Mouse (Mus musculus): Measurements from ENCODE around the gene C8g. TPM values are rescaled to one million over a fixed set of nuclear protein-coding genes. Genes with fewer than 3 reads are reported as not detected.

C8g gene
- polyA plus RNA-seq, 1 experiment from 2014 or later = 106 TPM

DNA sequence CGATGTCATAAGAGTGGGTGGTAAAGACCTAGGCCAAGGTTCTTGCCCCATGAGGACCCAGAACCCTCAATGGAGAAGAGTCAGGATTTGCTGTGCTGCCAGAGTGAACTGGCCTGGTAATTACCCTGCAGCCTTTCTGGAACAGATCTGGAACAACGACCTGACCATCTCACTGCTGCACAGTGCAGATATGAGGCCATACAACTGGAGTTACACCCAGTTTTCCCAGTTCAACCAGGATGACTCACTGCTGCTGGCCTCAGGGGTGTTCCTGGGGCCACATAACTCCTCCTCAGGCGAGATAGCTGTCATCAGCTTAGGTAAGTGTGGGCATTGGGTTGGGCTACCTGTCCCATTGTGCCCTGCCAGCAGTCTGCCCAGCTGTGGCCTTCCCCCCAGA is 1.2 kb upstream of the C8g start:
- H3K4me3 ChIP-seq (ENCODE audit: low read depth, low read length) = no peak overlapping the region
- WGBS (ENCODE audit: insufficient replicate concordance) = 64% methylated on average over 3 of the region's 3 CpGs

DNA sequence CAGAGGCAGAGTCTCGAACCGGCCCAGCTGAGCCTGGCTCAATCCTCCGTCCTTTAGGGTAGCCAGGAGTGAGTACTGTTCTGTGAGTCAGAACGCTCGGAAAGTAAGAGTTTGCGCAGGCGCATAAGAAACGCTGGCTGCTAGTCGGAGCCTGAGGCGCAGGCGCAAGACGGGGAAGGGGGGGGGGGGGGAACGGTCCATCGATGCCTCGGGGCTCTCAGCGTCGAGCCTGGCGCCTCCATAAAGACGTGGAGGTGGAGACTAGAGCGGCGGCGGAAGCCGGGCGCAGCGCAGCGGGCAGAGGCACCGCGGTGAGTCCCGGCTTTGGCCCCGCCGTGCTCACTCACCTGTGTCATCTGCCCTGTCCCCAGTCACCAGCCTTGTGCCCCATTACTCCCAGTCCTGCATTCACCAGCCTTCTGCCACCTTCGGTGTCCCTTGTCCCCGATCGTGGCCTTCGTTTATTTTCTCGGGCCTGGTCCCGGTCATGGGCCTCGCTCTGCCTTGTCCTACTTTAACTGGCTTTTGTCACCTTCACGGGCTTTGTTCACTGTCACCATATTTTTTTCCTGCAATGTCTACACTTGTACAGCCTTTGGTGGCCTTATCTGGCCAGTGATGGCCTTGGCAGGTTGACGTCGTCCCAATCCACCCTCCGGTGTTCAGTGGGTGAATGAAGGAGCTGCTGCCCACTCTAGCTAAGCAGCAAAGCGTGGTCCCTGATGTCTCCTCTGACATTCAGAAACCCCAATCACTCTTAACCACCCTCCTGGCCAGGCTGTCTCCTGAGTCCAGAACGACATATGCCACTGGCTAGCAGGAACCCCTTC is 728 bp downstream of the C8g start, which contains the start of gene Fbxw5:
Fbxw5 (plus strand) TSS at position 175 of the 830 bp plus-strand sequence.
- TF ChIP-seq EP300 (IDR thresholded peaks at IDR 0.05; ENCODE audit: low read depth) = no peak
- TF ChIP-seq CTCF (IDR thresholded peaks at IDR 0.05; ENCODE audit: low read depth) = no peak
- ATAC-seq (peak; percentile 89), DNase-seq (peak; percentile 94)
- Histone ChIP-seq H3K36me3 (replicated peaks; ENCODE audit: insufficient read depth, low read length) (peaks cover 16% of the 10 kb centered on the region), H3K27me3 (ENCODE audit: insufficient read depth, low read length) (no peaks in the 10 kb centered on the region), H3K9ac (replicated peaks) (peak within 1 kb of the TSS; percentile 97), H3K27ac (ENCODE audit: low read depth) (peak within 1 kb of the TSS; percentile 88), H3K4me3 (ENCODE audit: low read depth, low read length) (peak within 1 kb of the TSS; percentile 84), H3K4me2 (ENCODE audit: low read depth, low read length) (peak within 1 kb of the TSS; percentile 95), H3K9me3 (ENCODE audit: low read length) (no peaks in the 10 kb centered on the region), H3K4me1 (ENCODE audit: insufficient read depth) (peaks cover 22% of the 10 kb centered on the region)
- WGBS (ENCODE audit: insufficient replicate concordance) = under 1% methylated on average over 38 of the region's 44 CpGs

More for the DNA sequence above, 1.2 kb upstream of the C8g start:
- Histone ChIP-seq H3K27ac (ENCODE audit: low read depth) (no peak overlapping the region), H3K4me2 (ENCODE audit: low read depth, low read length) (0 out of 2 replicates have a peak overlapping the region, but pooled peaks have one; percentile 95), H3K9me3 (ENCODE audit: low read length) (no peaks in the 10 kb centered on the region), H3K9ac (replicated peaks) (no peak overlapping the region), H3K4me1 (ENCODE audit: insufficient read depth) (peaks cover 22% of the 10 kb centered on the region), H3K27me3 (ENCODE audit: insufficient read depth, low read length) (no peaks in the 10 kb centered on the region), H3K36me3 (replicated peaks; ENCODE audit: insufficient read depth, low read length) (peaks cover 16% of the 10 kb centered on the region)
- no peak for DNase-seq
- peak; percentile 44 for ATAC-seq
- no peak for TF ChIP-seq EP300 (IDR thresholded peaks at IDR 0.05; ENCODE audit: low read depth)
- no peak for TF ChIP-seq CTCF (IDR thresholded peaks at IDR 0.05; ENCODE audit: low read depth)

DNA sequence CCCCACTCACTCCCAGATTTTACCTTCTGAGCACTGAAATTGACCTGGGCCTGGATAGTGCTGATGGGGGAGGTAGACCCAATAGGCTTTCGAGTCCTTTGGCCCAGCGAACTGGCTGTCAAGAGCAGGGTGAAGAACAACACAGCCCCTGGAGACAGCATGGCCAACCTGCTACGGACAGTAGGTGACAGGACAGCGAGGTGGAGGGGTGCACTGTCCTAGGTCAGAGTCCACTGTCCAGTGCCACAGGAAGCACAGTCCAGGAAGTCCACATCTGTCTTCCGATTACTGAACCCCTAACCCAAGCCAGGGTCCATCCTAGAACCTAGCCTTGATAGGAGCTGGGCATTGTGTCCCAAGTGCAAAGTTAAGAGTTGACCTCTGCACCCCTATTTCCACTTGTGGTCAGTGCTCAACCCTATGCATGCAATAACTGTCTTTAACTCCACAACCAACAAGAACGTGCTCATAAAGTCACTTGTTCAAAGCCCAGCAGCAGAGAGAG is 1.4 kb downstream of the C8g start:
- H3K4me3 ChIP-seq (ENCODE audit: low read depth, low read length) = peak overlapping the region; percentile 84
- peak overlapping the region; percentile 77 for H3K27ac ChIP-seq (ENCODE audit: low read depth)
- no peaks in the 10 kb centered on the region for H3K27me3 ChIP-seq (ENCODE audit: insufficient read depth, low read length)
- peak overlapping the region; percentile 95 for H3K4me2 ChIP-seq (ENCODE audit: low read depth, low read length)
- H3K9ac ChIP-seq (replicated peaks) = peak overlapping the region; percentile 97
- H3K36me3 ChIP-seq (replicated peaks; ENCODE audit: insufficient read depth, low read length) = peaks cover 13% of the 10 kb centered on the region
- TF ChIP-seq CTCF (IDR thresholded peaks at IDR 0.05; ENCODE audit: low read depth) (no peak), EP300 (IDR thresholded peaks at IDR 0.05; ENCODE audit: low read depth) (no peak)
- no peaks in the 10 kb centered on the region for H3K9me3 ChIP-seq (ENCODE audit: low read length)
- WGBS (ENCODE audit: insufficient replicate concordance) = 55% methylated on average over 6 of the region's 6 CpGs
- DNase-seq (no peak), ATAC-seq (peak; percentile 58)
- peaks cover 22% of the 10 kb centered on the region for H3K4me1 ChIP-seq (ENCODE audit: insufficient read depth)

DNA sequence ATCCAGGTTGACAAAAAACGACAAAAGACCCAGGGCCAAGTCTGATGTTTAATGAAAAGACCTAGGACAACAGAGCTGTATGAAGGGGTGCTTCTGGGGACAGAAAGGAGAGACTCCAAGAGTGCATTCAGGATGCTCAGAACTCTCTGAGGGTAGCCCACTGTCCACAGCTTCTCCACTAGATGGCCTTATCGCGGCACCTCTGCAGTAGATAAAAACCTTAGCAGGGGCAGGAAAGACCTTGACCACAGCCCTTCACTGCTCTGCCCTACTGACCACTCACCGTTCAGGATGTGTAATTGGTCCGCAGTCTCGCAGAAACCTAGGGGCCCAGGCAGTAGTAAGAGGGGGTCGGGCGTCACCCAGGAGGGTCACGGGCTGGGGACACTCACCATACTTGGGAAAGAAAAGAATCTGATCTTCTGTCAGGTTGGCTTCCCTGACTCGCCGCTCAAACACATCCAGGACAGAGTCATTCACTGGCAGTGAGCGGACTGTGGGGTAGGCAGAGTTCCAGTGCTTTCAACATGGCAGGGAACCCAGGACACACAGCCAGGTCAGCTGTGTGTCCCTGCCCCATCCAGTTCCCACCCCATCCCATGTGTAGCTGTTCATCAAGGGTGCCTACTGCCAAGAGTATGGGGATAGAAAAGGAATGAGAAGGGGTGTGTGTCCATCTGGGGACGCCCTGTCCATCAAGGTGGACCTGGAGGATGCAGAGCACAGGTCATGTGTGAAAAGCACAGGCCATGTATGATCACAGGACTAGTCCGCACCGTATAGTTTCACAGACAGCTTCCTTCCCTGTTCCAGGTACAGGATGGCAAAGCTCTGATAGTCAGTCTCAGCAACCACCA is 2.7 kb downstream of the C8g start:
- WGBS (ENCODE audit: insufficient replicate concordance) = 62% methylated on average over 15 of the region's 15 CpGs
- no peak overlapping the region for H3K4me3 ChIP-seq (ENCODE audit: low read depth, low read length)

DNA sequence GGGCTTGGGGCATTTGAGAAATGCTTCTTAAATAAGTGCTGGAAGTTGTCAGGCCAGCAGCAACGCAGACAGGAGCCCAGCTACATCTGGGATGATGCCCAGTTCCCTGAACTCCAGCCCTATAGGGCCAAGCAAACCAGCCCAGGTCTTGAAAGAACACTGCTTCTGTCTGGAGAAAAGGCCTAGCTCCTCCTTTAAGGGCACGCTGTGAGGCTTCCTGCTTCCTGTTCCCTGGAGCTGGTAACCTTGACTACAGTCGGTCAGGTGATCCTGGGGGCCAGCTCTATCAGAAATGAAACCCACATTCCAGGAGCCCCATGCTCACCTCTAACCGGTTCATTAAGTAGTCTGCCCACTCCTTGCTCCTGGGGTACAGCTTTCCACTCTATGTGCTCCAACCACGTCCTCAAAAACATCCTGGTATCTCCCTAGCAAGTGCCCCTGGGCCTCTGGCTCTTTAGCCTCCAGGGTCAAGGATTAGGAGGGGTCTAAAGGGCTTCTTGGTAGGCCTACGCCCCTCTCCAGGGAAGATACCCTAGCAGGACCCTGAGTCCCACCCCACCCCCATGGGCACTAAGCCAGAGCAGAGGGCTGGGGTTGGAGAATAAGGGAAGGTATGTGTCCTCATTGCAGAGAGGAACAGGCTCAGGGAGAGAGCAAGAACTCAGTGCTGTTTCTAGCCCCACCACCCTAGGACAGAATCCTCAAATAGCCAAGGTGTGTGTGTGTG is 3.5 kb downstream of the C8g start:
- Histone ChIP-seq H3K4me1 (ENCODE audit: insufficient read depth) (peaks cover 22% of the 10 kb centered on the region), H3K27me3 (ENCODE audit: insufficient read depth, low read length) (no peaks in the 10 kb centered on the region), H3K9ac (replicated peaks) (no peak overlapping the region), H3K27ac (ENCODE audit: low read depth) (no peak overlapping the region), H3K9me3 (ENCODE audit: low read length) (no peaks in the 10 kb centered on the region), H3K4me3 (ENCODE audit: low read depth, low read length) (no peak overlapping the region), H3K4me2 (ENCODE audit: low read depth, low read length) (no peak overlapping the region), H3K36me3 (replicated peaks; ENCODE audit: insufficient read depth, low read length) (no peaks in the 10 kb centered on the region)
- DNase-seq (no peak), ATAC-seq (no peak)
- TF ChIP-seq EP300 (IDR thresholded peaks at IDR 0.05; ENCODE audit: low read depth) (no peak), CTCF (IDR thresholded peaks at IDR 0.05; ENCODE audit: low read depth) (no peak)
- WGBS (ENCODE audit: insufficient replicate concordance) = 48% methylated on average over 6 of the region's 6 CpGs

More for the DNA sequence above, 2.7 kb downstream of the C8g start:
- H3K27ac ChIP-seq (ENCODE audit: low read depth) = no peak overlapping the region
- ATAC-seq = no peak
- no peak overlapping the region for H3K9ac ChIP-seq (replicated peaks)
- H3K9me3 ChIP-seq (ENCODE audit: low read length) = no peaks in the 10 kb centered on the region
- peaks cover 2% of the 10 kb centered on the region; the same call in 1 of the 2 replicates for H3K36me3 ChIP-seq (replicated peaks; ENCODE audit: insufficient read depth, low read length)
- no peak overlapping the region for H3K4me2 ChIP-seq (ENCODE audit: low read depth, low read length)
- DNase-seq = no peak
- no peaks in the 10 kb centered on the region for H3K27me3 ChIP-seq (ENCODE audit: insufficient read depth, low read length)
- H3K4me1 ChIP-seq (ENCODE audit: insufficient read depth) = peaks cover 22% of the 10 kb centered on the region
- TF ChIP-seq CTCF (IDR thresholded peaks at IDR 0.05; ENCODE audit: low read depth) (0 out of 2 replicates have a peak, but pooled peaks have one; percentile 16), EP300 (IDR thresholded peaks at IDR 0.05; ENCODE audit: low read depth) (no peak)
